Mouse (Mus musculus): ENCODE data around the gene Pin1.

DNA sequence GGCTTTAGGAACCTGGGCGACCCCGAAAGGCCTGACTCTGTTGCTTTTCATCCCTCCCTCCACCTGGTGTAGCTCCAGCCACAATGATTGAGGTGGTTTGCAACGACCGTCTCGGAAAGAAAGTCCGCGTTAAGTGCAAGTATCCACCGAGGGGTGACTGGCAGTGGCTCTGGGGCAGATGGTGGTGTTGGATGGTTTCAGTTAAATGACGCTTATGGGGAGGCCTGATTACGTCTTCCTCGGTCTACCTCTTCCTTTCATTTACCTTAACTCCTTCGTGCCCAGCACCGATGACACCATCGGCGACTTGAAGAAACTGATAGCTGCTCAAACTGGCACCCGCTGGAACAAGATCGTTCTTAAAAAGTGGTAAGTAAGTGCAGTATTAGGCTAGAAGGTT, 6.8 kb upstream of the Pin1 start:
- TF ChIP-seq CTCF (conservative IDR thresholded peaks at IDR 0.05; ENCODE audit: insufficient read depth, insufficient read length, low read depth, low read length) (no peak), POLR2A (IDR thresholded peaks at IDR 0.05; ENCODE audit: low read depth, low read length) (no peak)

Measured in kidney, adult 2 months (tissue).